Mouse (Mus musculus): Measurements from ENCODE around the gene 4922502D21Rik. TPM values are rescaled to one million over a fixed set of nuclear protein-coding genes. Genes with fewer than 3 reads are reported as not detected.

The 4922502D21Rik gene
- total RNA-seq, 1 experiment = not detected

DNA sequence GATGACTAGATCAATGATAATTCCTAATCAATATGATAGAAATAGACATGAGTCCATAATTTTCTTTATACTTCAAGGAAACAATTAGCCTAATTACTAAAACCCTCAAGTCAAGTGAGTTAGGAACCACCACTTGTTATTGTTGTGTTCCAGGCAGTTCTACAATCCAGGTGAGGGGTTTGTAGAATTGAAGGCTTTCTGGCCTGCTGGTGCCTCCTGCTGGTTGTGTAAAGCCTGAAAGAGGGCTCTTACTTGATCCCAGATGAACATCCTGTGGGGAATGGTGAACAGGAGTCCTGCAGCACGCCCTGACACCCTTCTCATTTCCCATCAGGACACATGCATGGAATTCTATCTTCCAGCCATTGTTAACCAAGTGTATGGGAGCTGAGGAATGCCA lies 13.2 kb downstream of the 4922502D21Rik start:
- Histone ChIP-seq H3K36me3 (ENCODE audit: control insufficient read depth, insufficient read depth, low read length, poor library complexity, severe bottlenecking) (no peaks in the 10 kb centered on the region), H3K4me3 (ENCODE audit: insufficient read depth in 1 of 2, low read depth in 1 of 2, low read length in 2 of 2, poor library complexity in 1 of 2, severe bottlenecking in 1 of 2) (no peak overlapping the region), H3K4me1 (ENCODE audit: control insufficient read depth in 2 of 2, insufficient read depth in 2 of 2, low read length in 2 of 2, poor library complexity in 1 of 2) (no peaks in the 10 kb centered on the region), H3K27ac (ENCODE audit: insufficient read depth, low read depth, low read length, poor library complexity, severe bottlenecking) (no peak overlapping the region), H3K9ac (ENCODE audit: insufficient read depth, low read depth, low read length, poor library complexity, severe bottlenecking) (no peak overlapping the region), H3K9me3 (ENCODE audit: control insufficient read depth, insufficient read depth, low read depth, low read length) (no peaks in the 10 kb centered on the region)
- TF ChIP-seq HCFC1 (IDR thresholded peaks at IDR 0.05; ENCODE audit: borderline replicate concordance, insufficient read depth, low read length) (no peak), MAFK (IDR thresholded peaks at IDR 0.05; ENCODE audit: insufficient read depth, low read depth, low read length) (no peak), ZNF384 (IDR thresholded peaks at IDR 0.05; ENCODE audit: low read depth, low read length) (no peak), CHD2 (IDR thresholded peaks at IDR 0.05; ENCODE audit: low read depth, low read length) (no peak), ZC3H11A (IDR thresholded peaks at IDR 0.05; ENCODE audit: borderline replicate concordance, low read depth, low read length) (no peak)
- no peak for DNase-seq (ENCODE audit: low read depth, low spot score)
- in situ Hi-C loops (cut with MboI; ENCODE audit: low sequenced_read_pairs in 2 of 2, unreplicated experiment in 2 of 2) = no loop called here

DNA sequence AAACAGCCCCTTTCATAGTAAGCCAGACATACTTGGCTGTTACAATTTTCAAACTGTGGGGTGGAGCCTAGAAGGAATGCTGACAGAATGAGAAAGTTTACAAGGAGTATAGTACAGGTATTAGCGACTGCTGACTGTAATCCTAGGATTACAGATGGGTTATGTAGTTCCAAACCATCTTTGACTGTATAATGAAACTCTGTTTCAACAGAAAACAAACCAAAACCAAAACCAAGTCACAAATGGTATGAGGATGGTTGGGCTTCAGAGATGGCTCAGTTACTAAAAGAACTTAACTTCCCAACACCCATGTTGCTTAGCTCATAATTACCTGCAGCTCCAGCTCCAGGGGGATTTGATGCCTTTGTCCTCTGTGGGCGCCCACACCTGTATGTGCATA lies 15.1 kb downstream of the 4922502D21Rik start:
- H3K9me3 ChIP-seq (ENCODE audit: control insufficient read depth, insufficient read depth, low read depth, low read length) = no peaks in the 10 kb centered on the region
- in situ Hi-C loops (cut with MboI; ENCODE audit: low sequenced_read_pairs in 2 of 2, unreplicated experiment in 2 of 2) = no loop called here
- TF ChIP-seq MAFK (IDR thresholded peaks at IDR 0.05; ENCODE audit: insufficient read depth, low read depth, low read length) = no peak
- no peak for TF ChIP-seq HCFC1 (IDR thresholded peaks at IDR 0.05; ENCODE audit: borderline replicate concordance, insufficient read depth, low read length)
- no peak for TF ChIP-seq ZNF384 (IDR thresholded peaks at IDR 0.05; ENCODE audit: low read depth, low read length)
- TF ChIP-seq CHD2 (IDR thresholded peaks at IDR 0.05; ENCODE audit: low read depth, low read length) = no peak

DNA sequence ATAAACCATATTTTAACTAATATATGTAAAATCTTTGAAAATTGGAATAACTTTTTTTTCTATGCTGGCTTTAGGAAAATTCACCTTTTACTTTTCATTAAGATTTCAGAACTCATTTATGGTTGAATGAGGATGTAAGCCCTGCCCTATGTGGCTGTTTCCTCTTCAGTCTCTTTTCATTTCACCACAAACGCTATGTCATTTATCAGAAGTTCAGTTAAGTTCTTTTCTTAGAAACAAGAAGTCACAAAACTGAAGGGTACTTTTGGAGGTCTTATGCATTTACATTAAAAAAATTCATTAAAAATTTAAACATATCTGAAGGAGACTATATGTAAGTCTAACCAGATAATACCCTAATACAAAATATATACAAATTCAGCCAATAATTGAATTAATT lies 15.9 kb downstream of the 4922502D21Rik start:
- in situ Hi-C loops (cut with MboI; ENCODE audit: low sequenced_read_pairs in 2 of 2, unreplicated experiment in 2 of 2) = no loop called here
- DNase-seq (ENCODE audit: low read depth, low spot score) = no peak
- no peaks in the 10 kb centered on the region for H3K36me3 ChIP-seq (ENCODE audit: control insufficient read depth, insufficient read depth, low read length, poor library complexity, severe bottlenecking)
- H3K9me3 ChIP-seq (ENCODE audit: control insufficient read depth, insufficient read depth, low read depth, low read length) = no peaks in the 10 kb centered on the region
- H3K4me1 ChIP-seq (ENCODE audit: control insufficient read depth in 2 of 2, insufficient read depth in 2 of 2, low read length in 2 of 2, poor library complexity in 1 of 2) = no peaks in the 10 kb centered on the region
- no peak overlapping the region for H3K4me3 ChIP-seq (ENCODE audit: insufficient read depth in 1 of 2, low read depth in 1 of 2, low read length in 2 of 2, poor library complexity in 1 of 2, severe bottlenecking in 1 of 2)
- no peak for TF ChIP-seq ZNF384 (IDR thresholded peaks at IDR 0.05; ENCODE audit: low read depth, low read length)
- TF ChIP-seq ZC3H11A (IDR thresholded peaks at IDR 0.05; ENCODE audit: borderline replicate concordance, low read depth, low read length) = no peak
- no peak for TF ChIP-seq MAFK (IDR thresholded peaks at IDR 0.05; ENCODE audit: insufficient read depth, low read depth, low read length)
- no peak for TF ChIP-seq CHD2 (IDR thresholded peaks at IDR 0.05; ENCODE audit: low read depth, low read length)
- no peak for TF ChIP-seq HCFC1 (IDR thresholded peaks at IDR 0.05; ENCODE audit: borderline replicate concordance, insufficient read depth, low read length)
- H3K27ac ChIP-seq (ENCODE audit: insufficient read depth, low read depth, low read length, poor library complexity, severe bottlenecking) = no peak overlapping the region
- H3K9ac ChIP-seq (ENCODE audit: insufficient read depth, low read depth, low read length, poor library complexity, severe bottlenecking) = no peak overlapping the region

More for the DNA sequence above, 15.1 kb downstream of the 4922502D21Rik start:
- no peak for DNase-seq (ENCODE audit: low read depth, low spot score)
- Histone ChIP-seq H3K36me3 (ENCODE audit: control insufficient read depth, insufficient read depth, low read length, poor library complexity, severe bottlenecking) (no peaks in the 10 kb centered on the region), H3K4me3 (ENCODE audit: insufficient read depth in 1 of 2, low read depth in 1 of 2, low read length in 2 of 2, poor library complexity in 1 of 2, severe bottlenecking in 1 of 2) (no peak overlapping the region), H3K9ac (ENCODE audit: insufficient read depth, low read depth, low read length, poor library complexity, severe bottlenecking) (no peak overlapping the region), H3K27ac (ENCODE audit: insufficient read depth, low read depth, low read length, poor library complexity, severe bottlenecking) (no peak overlapping the region), H3K4me1 (ENCODE audit: control insufficient read depth in 2 of 2, insufficient read depth in 2 of 2, low read length in 2 of 2, poor library complexity in 1 of 2) (no peaks in the 10 kb centered on the region)

DNA sequence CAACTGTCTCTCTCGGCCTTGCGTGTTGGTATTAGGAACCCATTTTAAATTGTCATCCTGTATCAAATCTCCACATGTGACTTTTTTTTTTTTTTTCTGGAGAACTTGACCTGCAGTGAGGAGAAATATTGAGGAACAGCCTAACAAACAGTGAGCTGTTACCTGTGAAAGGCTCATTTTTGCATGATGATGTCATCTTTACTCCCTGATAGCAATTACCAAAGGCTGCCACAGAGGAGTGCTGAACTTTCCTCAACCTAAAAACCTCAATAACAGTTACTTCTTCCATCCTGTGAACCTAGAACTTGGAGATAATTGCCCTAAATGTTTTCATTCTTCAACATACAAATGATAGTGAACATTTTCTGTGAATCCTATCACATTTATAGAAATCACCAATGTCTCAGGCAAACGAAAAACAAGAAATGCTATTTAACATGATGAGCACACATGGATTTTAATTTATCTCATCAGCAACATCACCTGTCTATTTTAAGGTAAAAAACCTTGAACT lies 16.9 kb downstream of the 4922502D21Rik start:
- no peak for TF ChIP-seq ZC3H11A (IDR thresholded peaks at IDR 0.05; ENCODE audit: borderline replicate concordance, low read depth, low read length)
- no peak for TF ChIP-seq HCFC1 (IDR thresholded peaks at IDR 0.05; ENCODE audit: borderline replicate concordance, insufficient read depth, low read length)
- no peak for TF ChIP-seq ZNF384 (IDR thresholded peaks at IDR 0.05; ENCODE audit: low read depth, low read length)
- TF ChIP-seq MAFK (IDR thresholded peaks at IDR 0.05; ENCODE audit: insufficient read depth, low read depth, low read length) = no peak
- TF ChIP-seq CHD2 (IDR thresholded peaks at IDR 0.05; ENCODE audit: low read depth, low read length) = no peak
- no peak for DNase-seq (ENCODE audit: low read depth, low spot score)
- in situ Hi-C loops (cut with MboI; ENCODE audit: low sequenced_read_pairs in 2 of 2, unreplicated experiment in 2 of 2) = no loop called here
- H3K27ac ChIP-seq (ENCODE audit: insufficient read depth, low read depth, low read length, poor library complexity, severe bottlenecking) = no peak overlapping the region
- no peak overlapping the region for H3K9ac ChIP-seq (ENCODE audit: insufficient read depth, low read depth, low read length, poor library complexity, severe bottlenecking)
- H3K36me3 ChIP-seq (ENCODE audit: control insufficient read depth, insufficient read depth, low read length, poor library complexity, severe bottlenecking) = no peaks in the 10 kb centered on the region
- H3K4me3 ChIP-seq (ENCODE audit: insufficient read depth in 1 of 2, low read depth in 1 of 2, low read length in 2 of 2, poor library complexity in 1 of 2, severe bottlenecking in 1 of 2) = no peak overlapping the region
- no peaks in the 10 kb centered on the region for H3K4me1 ChIP-seq (ENCODE audit: control insufficient read depth in 2 of 2, insufficient read depth in 2 of 2, low read length in 2 of 2, poor library complexity in 1 of 2)
- H3K9me3 ChIP-seq (ENCODE audit: control insufficient read depth, insufficient read depth, low read depth, low read length) = no peaks in the 10 kb centered on the region

DNA sequence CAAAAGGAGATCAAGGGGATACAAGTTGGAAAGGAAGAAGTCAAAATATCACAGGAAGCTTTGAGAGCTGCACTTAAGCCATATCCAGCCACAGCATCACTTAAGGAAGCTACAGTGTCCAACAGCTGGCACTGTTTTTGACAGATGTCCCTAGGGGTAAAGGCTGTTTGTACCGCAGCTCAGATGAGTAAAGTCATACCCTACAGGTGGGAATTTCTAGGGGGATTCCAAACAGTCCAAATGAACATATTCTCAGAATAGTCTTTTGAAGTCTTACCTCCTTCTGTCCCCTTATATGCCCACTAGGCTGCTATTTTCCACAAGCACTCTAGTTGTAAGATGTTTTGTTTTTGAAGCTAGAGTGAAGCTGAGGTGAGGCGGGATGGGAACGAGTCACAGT lies 19.1 kb downstream of the 4922502D21Rik start:
- Histone ChIP-seq H3K4me1 (ENCODE audit: control insufficient read depth in 2 of 2, insufficient read depth in 2 of 2, low read length in 2 of 2, poor library complexity in 1 of 2) (no peaks in the 10 kb centered on the region), H3K4me3 (ENCODE audit: insufficient read depth in 1 of 2, low read depth in 1 of 2, low read length in 2 of 2, poor library complexity in 1 of 2, severe bottlenecking in 1 of 2) (no peak overlapping the region), H3K36me3 (ENCODE audit: control insufficient read depth, insufficient read depth, low read length, poor library complexity, severe bottlenecking) (no peaks in the 10 kb centered on the region), H3K9ac (ENCODE audit: insufficient read depth, low read depth, low read length, poor library complexity, severe bottlenecking) (no peak overlapping the region), H3K27ac (ENCODE audit: insufficient read depth, low read depth, low read length, poor library complexity, severe bottlenecking) (no peak overlapping the region), H3K9me3 (ENCODE audit: control insufficient read depth, insufficient read depth, low read depth, low read length) (no peaks in the 10 kb centered on the region)
- TF ChIP-seq HCFC1 (IDR thresholded peaks at IDR 0.05; ENCODE audit: borderline replicate concordance, insufficient read depth, low read length) = no peak
- no peak for TF ChIP-seq MAFK (IDR thresholded peaks at IDR 0.05; ENCODE audit: insufficient read depth, low read depth, low read length)
- no peak for TF ChIP-seq CHD2 (IDR thresholded peaks at IDR 0.05; ENCODE audit: low read depth, low read length)
- in situ Hi-C loops (cut with MboI; ENCODE audit: low sequenced_read_pairs in 2 of 2, unreplicated experiment in 2 of 2) = no loop called here
- no peak for DNase-seq (ENCODE audit: low read depth, low spot score)

Measured in ES-E14 (cell line).